Mouse (Mus musculus): Measurements from ENCODE around the gene Trim61. TPM values are rescaled to one million over a fixed set of nuclear protein-coding genes. Genes with fewer than 3 reads are reported as not detected.

The Trim61 gene
- polyA plus RNA-seq, 2 experiments: 0.26 TPM; not detected in 1

DNA sequence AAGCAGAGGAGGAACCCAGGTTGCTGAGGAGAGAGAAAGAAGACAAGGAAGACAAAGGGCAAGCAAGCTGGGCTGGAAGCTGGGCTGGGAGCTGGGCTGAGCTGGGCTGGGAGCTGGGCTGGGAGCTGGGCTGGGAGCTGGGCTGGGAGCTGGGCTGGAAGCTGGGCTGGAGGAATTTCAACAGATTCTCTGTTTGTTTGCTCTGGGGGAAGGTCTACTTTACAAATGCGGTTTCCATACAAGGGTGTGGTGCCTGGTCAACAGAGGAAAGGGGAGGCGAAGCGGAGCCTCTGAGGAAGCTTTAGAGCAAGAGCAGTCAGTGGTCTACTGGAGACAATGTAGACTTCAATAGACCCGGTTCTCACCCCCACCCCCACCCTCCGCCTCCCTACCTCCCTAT lies 28.2 kb upstream of the Trim61 start:
- Histone ChIP-seq H3K36me3 (ENCODE audit: control insufficient read depth, insufficient read depth, low read length) (no peaks in the 10 kb centered on the region), H3K27me3 (ENCODE audit: control insufficient read depth, insufficient read depth, low read length) (no peaks in the 10 kb centered on the region), H3K4me2 (replicated peaks; ENCODE audit: low read depth, low read length, severe bottlenecking) (no peak overlapping the region), H3K4me1 (ENCODE audit: control insufficient read depth, insufficient read depth, low read length) (no peaks in the 10 kb centered on the region), H3K27ac (replicated peaks; ENCODE audit: low read depth, low read length) (no peak overlapping the region), H3K9me3 (ENCODE audit: control insufficient read depth, low read length) (no peaks in the 10 kb centered on the region), H3K4me3 (replicated peaks; ENCODE audit: low read length) (no peak overlapping the region), H3K9ac (ENCODE audit: low read depth, low read length, severe bottlenecking) (no peak overlapping the region)
- WGBS: 52% methylated on average over 5 of the region's 5 CpGs
- no peak for ATAC-seq (ENCODE audit: low FRiP score, low read depth)
- DNase-seq (ENCODE audit: low spot score): no peak
- TF ChIP-seq POLR2A (IDR thresholded peaks at IDR 0.05; ENCODE audit: borderline replicate concordance, extremely low read depth, insufficient read depth, insufficient read length): no peak

DNA sequence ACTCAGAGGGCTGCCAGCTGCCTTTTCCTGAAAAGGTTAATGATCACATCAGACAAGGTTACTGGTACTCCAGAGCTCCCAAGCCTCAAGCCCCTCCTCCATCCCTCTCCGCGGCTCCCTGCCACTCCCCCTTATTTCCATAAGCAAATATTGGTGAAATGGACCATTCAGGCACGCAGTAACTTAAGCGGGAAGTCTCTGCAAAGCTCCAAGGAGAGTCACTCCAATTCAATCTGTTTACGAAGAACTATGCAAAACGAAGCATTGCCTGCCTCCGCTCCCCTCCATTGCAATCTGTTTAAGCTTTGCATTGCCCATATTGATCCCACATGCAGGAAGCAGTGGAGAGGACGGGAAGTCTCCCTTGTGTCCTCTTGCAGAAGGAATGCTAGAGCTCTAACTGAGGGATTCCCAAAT lies 18.8 kb upstream of the Trim61 start, which contains the start of gene Apela:
Gene Apela (minus strand): TSS at position 220 of the 417 bp plus-strand sequence.
- Histone ChIP-seq H3K4me3 (replicated peaks; ENCODE audit: low read length) (peak within 1 kb of the TSS; percentile 32), H3K4me2 (replicated peaks; ENCODE audit: low read depth, low read length, severe bottlenecking) (peak within 1 kb of the TSS; percentile 52), H3K9ac (ENCODE audit: low read depth, low read length, severe bottlenecking) (no peak within 1 kb of the TSS), H3K36me3 (ENCODE audit: control insufficient read depth, insufficient read depth, low read length) (no peaks in the 10 kb centered on the region), H3K27ac (replicated peaks; ENCODE audit: low read depth, low read length) (no peak within 1 kb of the TSS), H3K27me3 (ENCODE audit: control insufficient read depth, insufficient read depth, low read length) (no peaks in the 10 kb centered on the region), H3K4me1 (ENCODE audit: control insufficient read depth, insufficient read depth, low read length) (peaks cover 10% of the 10 kb centered on the region), H3K9me3 (ENCODE audit: control insufficient read depth, low read length) (no peaks in the 10 kb centered on the region)
- peak; percentile 61 for DNase-seq (ENCODE audit: low spot score)
- under 1% methylated on average over 8 of the region's 8 CpGs for WGBS
- no peak for TF ChIP-seq POLR2A (IDR thresholded peaks at IDR 0.05; ENCODE audit: borderline replicate concordance, extremely low read depth, insufficient read depth, insufficient read length)
- peak; percentile 83 for ATAC-seq (ENCODE audit: low FRiP score, low read depth)

DNA sequence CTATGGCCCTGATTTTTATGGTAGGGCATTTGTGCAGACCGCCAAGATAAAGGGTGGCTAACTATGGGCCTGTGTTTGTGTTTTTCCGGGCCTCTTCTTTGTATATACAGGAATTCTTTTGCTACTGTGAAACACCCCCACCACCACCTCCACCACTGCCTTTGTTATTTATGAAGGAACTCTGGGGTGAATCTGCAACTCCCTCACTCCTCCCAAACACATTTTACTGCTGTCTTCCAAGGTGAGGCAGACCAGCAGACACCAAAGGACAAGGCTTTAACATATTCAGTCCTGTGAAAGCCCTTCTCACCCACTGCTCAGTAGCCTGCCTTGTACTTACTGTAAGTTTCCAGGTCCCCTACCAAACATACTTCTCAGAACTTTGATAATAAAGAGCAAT lies 15.8 kb upstream of the Trim61 start:
- 26% methylated on average over 2 of the region's 2 CpGs for WGBS
- Histone ChIP-seq H3K27me3 (ENCODE audit: control insufficient read depth, insufficient read depth, low read length) (no peaks in the 10 kb centered on the region), H3K4me1 (ENCODE audit: control insufficient read depth, insufficient read depth, low read length) (peaks cover 10% of the 10 kb centered on the region), H3K36me3 (ENCODE audit: control insufficient read depth, insufficient read depth, low read length) (no peaks in the 10 kb centered on the region), H3K4me2 (replicated peaks; ENCODE audit: low read depth, low read length, severe bottlenecking) (no peak overlapping the region), H3K27ac (replicated peaks; ENCODE audit: low read depth, low read length) (no peak overlapping the region), H3K9ac (ENCODE audit: low read depth, low read length, severe bottlenecking) (no peak overlapping the region), H3K4me3 (replicated peaks; ENCODE audit: low read length) (no peak overlapping the region), H3K9me3 (ENCODE audit: control insufficient read depth, low read length) (no peaks in the 10 kb centered on the region)
- TF ChIP-seq POLR2A (IDR thresholded peaks at IDR 0.05; ENCODE audit: borderline replicate concordance, extremely low read depth, insufficient read depth, insufficient read length): no peak
- DNase-seq (ENCODE audit: low spot score): no peak
- no peak for ATAC-seq (ENCODE audit: low FRiP score, low read depth)

DNA sequence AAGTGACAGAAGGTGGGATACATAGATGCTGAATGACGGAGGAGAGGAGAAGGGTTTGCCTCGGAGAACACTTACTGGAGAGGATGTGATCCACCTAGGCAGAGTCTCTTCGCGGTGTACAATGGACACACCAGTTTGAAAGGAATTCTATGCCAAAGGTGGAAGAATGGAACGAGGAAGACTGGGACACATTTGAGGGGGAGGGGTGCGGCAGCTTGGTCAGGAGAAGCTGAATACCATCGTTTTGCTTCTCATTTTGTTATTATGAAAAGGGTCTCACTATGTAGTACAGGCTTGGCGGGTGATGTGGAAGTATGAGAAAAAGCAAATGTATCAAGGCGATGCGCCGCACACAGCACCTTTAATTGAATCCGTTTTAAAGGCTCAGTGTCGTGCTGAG lies 14.7 kb upstream of the Trim61 start:
- no peaks in the 10 kb centered on the region for H3K27me3 ChIP-seq (ENCODE audit: control insufficient read depth, insufficient read depth, low read length)
- no peak for ATAC-seq (ENCODE audit: low FRiP score, low read depth)
- TF ChIP-seq POLR2A (IDR thresholded peaks at IDR 0.05; ENCODE audit: borderline replicate concordance, extremely low read depth, insufficient read depth, insufficient read length): no peak
- no peak overlapping the region for H3K27ac ChIP-seq (replicated peaks; ENCODE audit: low read depth, low read length)
- H3K9ac ChIP-seq (ENCODE audit: low read depth, low read length, severe bottlenecking): no peak overlapping the region
- H3K4me2 ChIP-seq (replicated peaks; ENCODE audit: low read depth, low read length, severe bottlenecking): no peak overlapping the region
- WGBS: 80% methylated on average over 13 of the region's 13 CpGs
- H3K9me3 ChIP-seq (ENCODE audit: control insufficient read depth, low read length): no peaks in the 10 kb centered on the region
- no peak for DNase-seq (ENCODE audit: low spot score)
- H3K36me3 ChIP-seq (ENCODE audit: control insufficient read depth, insufficient read depth, low read length): no peaks in the 10 kb centered on the region
- H3K4me3 ChIP-seq (replicated peaks; ENCODE audit: low read length): no peak overlapping the region
- H3K4me1 ChIP-seq (ENCODE audit: control insufficient read depth, insufficient read depth, low read length): peaks cover 10% of the 10 kb centered on the region

DNA sequence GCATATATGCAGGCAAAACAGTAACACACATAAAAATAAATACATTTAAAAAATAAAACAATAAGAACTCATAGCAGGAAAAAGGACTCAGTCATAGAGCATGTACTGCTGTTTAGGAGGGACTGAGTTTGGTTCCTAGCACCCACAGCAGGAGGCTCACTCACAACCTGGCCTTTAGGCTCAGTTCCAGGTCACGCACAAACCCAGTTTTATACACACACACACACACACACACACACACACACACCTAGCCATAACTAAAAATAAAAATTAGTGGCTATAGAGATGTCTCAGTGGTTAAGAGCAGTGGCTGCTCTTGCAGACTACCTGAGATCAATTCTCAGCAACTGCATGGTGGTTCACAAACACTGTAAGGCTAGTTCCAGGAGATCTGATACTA lies 13.8 kb upstream of the Trim61 start:
- WGBS: 95% methylated on average over 1 of the region's 1 CpGs
- DNase-seq (ENCODE audit: low spot score): no peak
- no peaks in the 10 kb centered on the region for H3K27me3 ChIP-seq (ENCODE audit: control insufficient read depth, insufficient read depth, low read length)

More for the DNA sequence above, 13.8 kb upstream of the Trim61 start:
- ATAC-seq (ENCODE audit: low FRiP score, low read depth): no peak
- no peak overlapping the region; the same call in 1 of the 2 replicates for H3K4me2 ChIP-seq (replicated peaks; ENCODE audit: low read depth, low read length, severe bottlenecking)
- H3K4me3 ChIP-seq (replicated peaks; ENCODE audit: low read length): no peak overlapping the region
- peaks cover 10% of the 10 kb centered on the region for H3K4me1 ChIP-seq (ENCODE audit: control insufficient read depth, insufficient read depth, low read length)
- H3K9me3 ChIP-seq (ENCODE audit: control insufficient read depth, low read length): no peaks in the 10 kb centered on the region
- H3K27ac ChIP-seq (replicated peaks; ENCODE audit: low read depth, low read length): no peak overlapping the region
- TF ChIP-seq POLR2A (IDR thresholded peaks at IDR 0.05; ENCODE audit: borderline replicate concordance, extremely low read depth, insufficient read depth, insufficient read length): no peak
- H3K9ac ChIP-seq (ENCODE audit: low read depth, low read length, severe bottlenecking): no peak overlapping the region
- no peaks in the 10 kb centered on the region for H3K36me3 ChIP-seq (ENCODE audit: control insufficient read depth, insufficient read depth, low read length)

Data from limb, embryonic 14.5 days (tissue).